Mouse (Mus musculus) olfactory bulb, adult 2 months (tissue): Measurements from ENCODE around the gene Col9a2.

Experiments used
- CTCF ChIP-seq: fragments of 200-500 bp; IDR thresholded peaks from 2 replicates; pipeline ENCODE4 v1.5.1; 2012; ENCODE audit warnings: low read depth, mild to moderate bottlenecking, low read length, moderate library complexity; ENCODE audit not compliant: insufficient read depth
- POLR2A ChIP-seq: fragments of 200-500 bp; IDR thresholded peaks from 2 replicates; pipeline ENCODE4 v1.6.1; 2012; ENCODE audit warnings: mild to moderate bottlenecking, low read depth, low read length, moderate library complexity; ENCODE audit not compliant: insufficient read depth

DNA sequence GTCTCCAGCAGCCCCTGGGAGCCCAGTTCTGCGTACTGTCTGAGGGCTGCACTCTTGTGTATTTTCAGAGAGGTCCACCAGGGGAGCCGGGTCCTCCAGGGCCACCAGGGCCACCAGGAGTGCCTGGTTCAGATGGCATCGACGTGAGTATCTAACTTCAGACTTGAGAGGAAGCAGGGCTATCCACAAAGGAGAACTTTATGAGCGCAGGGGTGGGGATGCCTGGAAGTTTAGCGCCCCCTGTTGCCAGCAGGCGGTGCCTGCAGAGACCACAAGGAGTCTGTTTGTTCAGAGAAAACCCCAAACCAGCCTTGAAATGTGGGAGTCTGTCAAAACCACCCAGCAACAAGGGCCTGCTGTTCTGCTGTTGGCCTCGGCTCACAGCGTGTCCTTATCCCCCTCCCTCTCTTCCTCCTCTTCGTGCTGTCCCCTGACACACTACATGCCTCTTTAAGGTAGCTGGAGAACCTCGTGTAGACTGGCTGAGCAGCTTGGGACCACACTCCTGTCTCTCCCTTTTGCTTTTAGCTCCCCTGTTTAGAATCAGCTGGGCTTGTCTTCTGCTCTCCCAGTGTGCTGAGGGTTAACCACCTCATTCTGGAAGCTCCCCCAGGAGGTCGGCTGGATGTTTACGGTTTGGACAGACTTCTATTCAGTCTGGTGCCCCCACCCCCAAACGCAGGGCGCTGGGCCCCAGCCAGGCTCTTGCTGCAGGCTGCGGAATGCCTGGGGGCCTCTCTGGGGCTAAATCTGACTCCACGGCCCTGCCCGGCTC, 1.9 kb downstream of the Col9a2 start:
- TF ChIP-seq CTCF (peak; percentile 81; the same call in 1 of the 2 replicates), POLR2A (no peak)
